Mouse (Mus musculus): Measurements from ENCODE around the gene Gm17416.

The Gm17416 gene

DNA sequence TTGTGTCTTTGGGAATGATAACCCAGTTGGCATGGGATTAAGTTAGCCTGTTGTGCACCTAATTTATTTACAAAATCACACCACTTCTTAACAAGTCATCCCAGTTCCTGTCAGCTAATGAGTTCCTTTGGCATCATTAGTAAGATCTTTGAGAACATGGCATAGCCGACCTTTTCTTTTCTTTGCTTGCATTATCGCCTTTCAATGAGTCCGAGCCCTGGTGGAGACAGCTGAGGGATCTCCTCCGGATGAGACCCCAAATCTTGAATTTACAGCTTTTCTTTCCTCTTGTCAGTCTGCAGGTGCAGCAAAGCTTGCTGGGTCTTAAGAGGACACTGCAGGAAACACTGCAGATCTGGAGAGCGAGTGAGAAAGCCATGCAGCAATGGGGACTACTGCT is at the start of gene Gm17416:
Gene Gm17416, plus strand, starts transcription at position 301 of the 400 bp plus-strand sequence.
- no peak for DNase-seq

DNA sequence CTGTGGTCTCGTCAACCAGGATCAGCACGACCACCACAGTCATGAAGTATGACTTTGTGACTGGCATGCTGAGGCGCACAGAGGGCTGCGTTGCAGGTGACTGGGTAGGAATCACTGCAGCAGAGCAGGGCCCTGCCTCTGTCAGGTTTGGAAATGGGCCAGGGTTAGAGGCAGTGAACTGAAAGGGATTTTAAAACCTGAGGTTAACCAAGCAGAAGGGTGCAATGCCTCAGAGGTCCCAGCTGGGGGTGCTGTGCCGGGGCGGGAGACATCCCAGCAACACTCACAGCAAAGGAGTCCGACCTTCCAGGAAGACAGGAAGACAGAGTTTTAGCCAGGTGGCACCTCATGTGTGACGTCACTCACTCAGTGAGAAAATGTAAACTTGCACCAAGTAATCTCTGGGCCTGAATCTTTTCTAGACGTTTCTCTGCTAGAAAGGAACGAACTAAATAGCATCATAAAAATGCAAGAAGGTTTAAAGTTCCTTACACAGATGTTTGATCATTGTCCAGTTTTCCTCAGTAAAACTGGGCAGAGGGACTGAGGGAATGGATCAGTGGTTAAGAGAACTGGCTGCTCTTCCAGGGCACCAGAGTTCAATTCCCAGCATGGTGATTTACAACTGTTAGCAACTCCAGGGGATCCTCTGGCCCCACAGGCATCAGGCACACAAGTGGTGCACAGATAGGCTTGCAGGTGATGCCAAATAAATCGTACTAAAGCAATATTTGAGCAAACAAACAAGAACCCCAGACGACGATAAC is 29.0 kb upstream of the Gm17416 start, which contains the start of gene Defb29:
Gene Defb29, minus strand, starts transcription at position 155 of the 767 bp plus-strand sequence.
- no peak for DNase-seq

DNA sequence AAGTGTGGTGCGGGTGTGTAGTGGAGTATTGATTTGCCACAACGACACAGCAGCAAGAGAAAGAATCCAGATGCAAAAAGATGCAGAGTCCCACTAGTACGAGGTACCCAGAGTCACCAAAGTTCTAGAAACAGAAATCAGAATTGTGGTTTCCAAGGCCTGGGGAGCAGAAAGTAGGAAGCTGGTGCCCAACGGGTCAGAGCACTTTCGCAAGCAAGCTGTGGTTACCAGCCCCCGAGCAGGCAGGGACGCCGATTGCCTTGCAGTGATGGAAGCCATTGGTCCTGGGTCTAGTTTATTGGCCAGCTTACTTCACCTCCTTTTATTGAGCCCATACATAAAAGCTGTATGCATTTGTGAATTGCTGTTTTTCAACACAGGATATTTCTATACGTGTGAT is 27.2 kb upstream of the Gm17416 start:
- no peak for DNase-seq

DNA sequence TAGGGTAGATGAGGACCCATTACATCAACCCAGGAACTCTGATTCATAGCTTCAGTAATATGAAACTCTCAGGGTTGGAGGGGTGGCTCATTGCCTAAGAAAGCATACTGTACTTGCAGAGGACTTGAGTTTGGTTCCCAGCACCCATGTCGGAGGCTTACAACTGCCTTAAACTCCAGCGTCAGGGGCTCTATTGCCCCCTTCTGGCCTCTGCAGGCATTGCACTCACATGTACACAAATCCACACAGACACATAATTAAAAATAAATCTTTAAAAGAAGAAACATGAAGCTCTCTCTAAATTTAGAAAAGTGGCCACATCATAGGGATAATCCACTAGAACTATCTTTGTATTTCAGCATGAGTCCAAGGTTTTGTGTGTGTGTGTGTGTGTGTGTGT is 26.2 kb upstream of the Gm17416 start:
- DNase-seq = no peak

DNA sequence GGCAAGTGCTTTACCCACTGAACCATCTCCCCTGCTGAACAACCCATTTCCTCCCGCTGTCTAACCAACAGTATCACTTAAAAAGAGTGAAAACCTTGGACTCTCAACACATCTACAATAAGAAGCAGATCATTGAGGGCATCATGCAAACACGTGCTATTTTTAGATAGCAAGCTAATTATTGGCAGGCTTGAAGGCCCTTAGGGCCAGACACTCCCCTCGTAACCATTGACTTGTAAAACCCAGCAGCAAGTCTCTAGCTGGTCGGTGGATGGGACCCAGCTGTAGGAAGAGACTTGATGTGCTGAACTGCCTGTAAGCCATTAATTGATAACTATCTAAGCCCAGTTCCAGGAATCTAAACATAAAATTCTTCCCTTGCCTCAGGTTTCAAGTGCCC is 25.7 kb upstream of the Gm17416 start:
- DNase-seq = no peak

DNA sequence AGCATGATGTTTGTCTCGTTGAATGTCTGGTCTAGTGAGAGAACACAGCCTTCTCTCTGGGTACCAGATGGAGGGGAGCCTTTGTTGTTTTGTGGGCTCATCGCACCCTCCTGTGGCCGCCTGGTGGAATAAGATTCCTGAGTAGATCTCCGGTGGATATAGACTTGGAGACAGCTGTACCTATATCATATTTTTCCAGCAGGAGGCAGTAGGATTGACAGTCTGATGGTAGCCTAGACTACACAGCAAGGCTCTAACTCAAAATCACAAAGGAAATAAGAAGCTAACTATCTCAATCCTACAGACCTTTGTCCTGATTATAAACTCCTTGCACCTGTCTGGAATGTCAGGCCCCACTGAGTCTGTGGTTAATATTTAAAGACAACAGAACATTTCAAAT is 24.4 kb upstream of the Gm17416 start:
- DNase-seq = peak; percentile 7

DNA sequence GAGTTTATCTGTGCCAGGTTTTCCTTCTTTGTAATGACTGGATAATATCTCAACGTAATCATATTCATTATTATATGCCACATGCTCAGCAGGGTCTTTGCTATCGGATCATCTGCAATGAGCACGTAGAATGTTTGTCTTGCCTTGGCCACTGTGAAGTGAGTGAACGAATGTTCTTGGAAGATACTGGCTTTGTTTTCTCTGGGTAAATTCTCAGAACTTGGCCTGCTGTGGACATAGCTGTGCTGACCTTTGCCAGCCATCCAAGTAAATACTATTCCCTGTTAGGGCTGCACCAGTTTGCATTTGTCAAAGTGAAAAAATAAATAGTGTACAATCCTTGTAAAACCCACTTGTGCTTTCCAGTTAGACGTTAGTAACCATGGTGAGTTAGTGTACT is 21.0 kb upstream of the Gm17416 start:
- no peak for DNase-seq

DNA sequence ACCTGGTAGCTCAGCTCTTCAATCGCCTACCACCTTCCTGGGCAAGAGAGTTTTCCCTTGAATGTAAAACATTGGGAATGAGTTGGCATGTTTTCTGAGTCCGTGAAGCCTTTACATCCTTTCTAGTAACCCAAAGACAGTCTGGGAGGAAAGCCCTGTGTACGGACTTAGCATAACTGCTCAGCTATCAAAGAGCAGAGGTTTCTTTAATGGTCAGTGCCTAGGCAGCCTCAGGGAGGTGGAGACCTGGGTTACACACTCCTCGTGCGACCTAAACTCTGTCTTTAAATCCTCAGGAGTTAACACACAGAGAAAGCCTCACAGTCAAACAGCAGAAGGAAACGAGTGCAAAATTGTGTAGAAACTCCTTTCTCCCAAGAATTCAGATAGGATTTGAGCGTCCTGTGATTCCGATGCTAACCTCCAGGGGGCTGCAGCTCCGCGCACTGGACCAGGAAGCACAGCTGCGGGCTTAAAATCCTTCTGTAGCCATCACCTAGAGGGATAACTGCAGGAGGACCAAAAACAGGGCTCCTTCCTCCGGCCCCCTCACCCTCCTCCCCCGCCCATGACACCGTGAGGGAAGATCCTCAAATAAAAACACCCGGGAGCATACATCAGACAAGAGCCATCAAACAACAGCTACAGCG is 15.2 kb upstream of the Gm17416 start:
- DNase-seq = peak; percentile 36

DNA sequence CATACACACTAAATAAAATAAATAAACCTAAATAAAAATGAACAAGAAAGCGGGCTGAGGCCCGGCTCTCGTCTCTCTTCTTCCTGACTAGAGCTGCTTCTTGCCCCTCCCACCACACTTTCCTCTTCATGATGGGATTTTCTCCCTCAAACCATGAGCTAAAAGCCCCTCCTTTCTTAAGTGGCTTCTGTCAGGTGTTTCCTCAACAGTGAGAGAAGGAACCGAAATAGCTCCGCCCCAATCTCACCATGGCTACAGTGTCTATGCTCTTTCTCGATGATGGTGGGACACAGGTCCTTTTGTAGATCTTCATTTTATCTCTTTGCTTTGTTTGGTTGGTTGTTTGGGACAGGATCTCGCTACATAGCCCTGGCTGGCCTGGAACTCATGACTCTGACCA is 12.5 kb upstream of the Gm17416 start:
- no peak for DNase-seq

DNA sequence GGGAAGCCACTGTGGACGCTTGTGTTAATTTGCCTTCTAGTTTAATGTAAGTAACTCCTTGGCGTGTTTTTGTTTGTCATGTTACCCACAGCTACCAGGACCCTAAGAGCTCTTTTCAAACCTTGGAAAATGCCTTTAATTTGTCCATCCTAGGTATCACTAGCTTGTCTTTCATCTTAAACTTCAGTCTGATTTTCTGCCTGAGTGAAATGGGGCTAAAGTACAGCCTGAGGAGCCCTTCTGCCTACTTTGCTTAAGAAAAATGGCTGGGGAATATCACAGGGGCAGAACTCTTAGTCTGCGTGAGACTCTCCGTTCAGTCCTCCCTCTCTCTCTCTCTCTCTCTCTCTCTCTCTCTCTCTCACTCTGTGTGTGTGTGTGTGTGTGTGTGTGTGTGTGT is 743 bp downstream of the Gm17416 start:
- DNase-seq = no peak

DNA sequence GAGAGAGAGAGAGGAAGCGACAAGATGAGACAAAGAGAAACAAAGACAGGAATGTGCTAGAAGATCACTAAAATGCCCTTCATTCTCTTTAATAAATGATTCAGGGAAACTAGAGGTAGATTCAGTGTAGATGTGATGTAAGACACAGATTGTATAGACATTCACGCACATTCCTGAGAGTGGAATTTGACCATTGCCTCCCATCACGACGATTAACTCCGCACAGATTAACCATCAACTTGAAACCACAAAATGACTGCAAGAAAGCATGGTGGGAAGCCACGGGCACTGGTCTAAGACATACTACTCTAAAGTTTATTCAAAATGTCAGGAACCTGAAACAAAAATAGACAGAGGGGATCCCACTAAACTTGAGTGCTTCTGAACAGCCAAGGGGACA is 1.2 kb downstream of the Gm17416 start:
- DNase-seq = no peak

DNA sequence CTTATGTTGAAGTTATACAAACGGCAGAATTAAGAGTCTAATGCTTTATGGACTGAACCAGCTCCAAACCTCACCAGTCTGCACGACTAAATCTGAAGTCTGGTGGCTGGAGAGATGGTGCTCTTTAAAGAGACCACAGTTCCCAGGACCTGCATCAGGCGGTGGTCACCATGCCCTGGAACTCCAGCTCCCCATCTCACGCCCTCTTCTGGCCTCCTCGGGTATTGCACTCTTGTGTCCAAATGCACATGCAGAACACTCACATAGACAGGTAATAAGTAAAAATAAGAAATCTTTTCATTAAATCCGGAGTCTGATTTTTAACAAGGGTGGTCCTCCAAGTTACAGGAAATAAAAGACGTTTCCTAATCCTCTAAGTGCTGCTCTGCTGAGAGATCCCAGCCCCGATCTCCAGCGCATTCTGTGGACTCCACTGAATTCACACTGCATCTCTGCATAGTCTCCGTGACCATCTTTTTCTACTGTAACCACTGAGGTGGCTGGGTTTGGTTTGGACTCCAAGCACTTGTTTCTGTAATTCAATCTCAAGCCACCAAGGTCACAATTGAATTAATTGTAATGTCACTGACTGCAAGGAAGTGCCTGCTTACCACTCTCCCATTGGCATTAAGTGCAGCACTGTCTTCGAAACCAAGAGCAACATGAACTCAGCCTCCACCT is 3.1 kb downstream of the Gm17416 start, which contains the start of gene Defb21:
Gene Defb21, plus strand, starts transcription at position 631 of the 681 bp plus-strand sequence.
- peak; percentile 13 for DNase-seq

DNA sequence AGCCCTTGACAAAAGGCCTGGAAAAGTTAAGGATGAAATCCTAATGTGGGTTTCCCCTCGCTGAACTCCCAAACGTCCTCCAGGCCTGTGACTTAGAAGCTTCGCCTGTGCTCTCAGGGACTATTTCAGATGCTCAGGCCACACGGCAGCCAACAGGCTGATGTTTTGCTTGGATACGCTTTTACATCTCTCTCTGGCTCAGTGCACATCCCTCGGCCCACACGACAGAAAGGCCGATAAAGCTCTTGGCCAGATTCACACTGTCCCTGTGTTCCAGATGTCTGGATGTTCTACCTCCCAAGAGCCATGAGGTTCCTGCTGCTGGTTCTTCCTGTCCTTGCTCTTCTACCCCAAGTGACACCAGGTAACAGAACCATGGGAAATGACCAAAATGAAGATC is 4.3 kb downstream of the Gm17416 start:
- DNase-seq = no peak

DNA sequence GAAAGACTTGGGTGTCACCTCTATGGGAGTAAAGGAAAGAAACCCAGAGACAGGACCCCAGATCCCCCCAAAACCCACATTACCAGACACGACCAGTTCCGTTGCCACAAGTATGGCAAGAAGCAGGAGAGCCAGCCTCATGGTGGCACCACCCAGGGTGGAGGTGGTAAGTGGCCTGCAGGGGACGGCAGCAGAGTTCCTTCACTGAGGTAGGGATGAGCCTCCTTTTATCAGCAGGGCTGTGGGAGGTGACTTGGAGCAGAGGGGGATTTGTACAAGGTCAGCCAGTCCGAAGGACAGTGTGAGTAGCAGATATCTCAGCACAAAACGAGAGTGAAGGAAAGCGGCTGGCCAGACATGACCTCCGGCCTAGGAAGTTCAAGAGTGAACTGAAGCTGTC is 11.0 kb downstream of the Gm17416 start, which contains the start of gene Defb19:
Gene Defb19, minus strand, starts transcription at position 206 of the 400 bp plus-strand sequence.
- DNase-seq = no peak

DNA sequence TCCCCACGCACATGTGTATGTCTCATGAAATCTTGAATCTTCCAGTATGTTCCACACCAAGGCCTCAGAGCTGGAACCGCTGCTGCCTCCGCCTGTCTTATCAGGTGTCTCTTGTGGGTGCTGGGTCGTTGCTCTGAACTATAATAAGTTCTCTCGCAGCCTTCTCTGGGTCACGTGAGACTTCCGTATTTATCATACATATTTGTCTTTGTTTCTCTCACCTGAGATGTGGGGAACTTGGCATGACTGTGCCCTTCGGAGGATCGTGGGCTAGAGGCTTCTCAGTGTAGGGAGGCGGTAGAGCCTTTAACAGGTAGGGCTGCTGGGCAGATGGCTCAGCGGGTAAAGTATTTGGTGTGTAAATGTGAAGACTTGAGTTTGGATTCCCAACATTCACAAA is 11.5 kb downstream of the Gm17416 start:
- no peak for DNase-seq

DNA sequence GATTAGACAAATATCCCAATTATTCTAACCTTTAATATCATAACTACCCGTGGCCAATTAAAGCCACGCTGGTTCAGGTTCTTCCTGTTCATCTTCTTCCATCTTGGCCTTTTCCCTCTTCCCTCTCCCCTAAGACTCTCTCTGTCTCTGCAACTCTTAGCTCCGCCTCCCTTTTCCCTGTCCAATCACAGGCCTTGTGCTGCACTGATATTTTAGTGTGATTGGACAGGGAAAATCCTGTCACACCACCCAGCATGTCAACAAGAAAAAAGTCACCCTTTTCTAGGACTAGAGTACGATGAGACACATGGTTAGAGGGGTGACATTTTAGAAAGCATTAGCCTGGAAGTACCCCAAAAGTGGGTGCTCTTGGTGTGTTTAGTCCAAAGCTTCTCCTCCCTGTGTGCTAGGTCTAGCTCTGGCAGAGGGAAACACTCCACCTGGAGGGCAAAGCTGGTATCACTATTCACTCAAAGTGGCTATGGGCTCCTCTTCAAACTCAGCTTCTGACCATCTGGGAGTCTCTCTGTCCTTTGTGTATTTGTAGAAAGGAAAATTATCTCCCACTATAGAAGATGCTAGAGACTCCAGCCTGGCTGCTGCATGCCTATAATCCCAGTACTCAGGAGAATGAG is 17.9 kb downstream of the Gm17416 start:
- DNase-seq = peak; percentile 13

DNA sequence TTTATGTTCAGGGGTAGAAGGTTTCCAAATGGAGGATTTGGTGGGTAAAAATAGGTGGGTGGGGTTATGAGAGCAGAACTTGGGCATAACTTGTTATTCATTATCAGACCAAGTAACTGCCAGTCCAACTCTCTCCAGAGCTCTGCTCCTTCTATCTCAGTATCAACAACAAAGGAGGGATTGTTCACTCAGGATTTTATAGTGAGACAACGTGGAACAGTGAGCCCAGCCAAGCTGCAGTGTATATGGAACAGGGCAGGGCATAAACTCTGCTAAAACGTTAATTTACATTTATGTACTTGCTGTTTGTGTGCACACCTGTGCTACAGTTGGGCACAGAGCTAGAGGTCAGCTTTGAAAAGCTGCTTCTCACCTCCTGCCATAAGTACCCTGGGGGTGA is 19.3 kb downstream of the Gm17416 start:
- no peak for DNase-seq

DNA sequence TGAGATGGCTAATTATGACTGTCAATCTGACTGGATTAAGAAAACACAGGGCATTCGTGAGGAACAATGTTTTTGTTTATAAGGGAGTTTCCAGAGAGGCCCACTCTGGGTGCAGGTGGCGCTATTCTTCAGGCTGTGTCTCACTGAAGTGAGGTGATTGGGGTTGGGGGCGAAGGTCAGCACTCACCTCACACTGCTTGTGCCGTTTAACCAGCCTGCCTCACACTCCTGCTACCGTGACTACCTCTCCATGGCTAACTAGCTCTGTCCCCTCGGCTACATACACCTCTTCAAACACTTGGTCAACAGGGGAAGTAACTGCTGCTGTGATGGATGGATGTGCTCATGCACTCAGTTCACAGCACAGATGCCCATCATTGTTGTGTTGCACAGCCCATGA is 19.9 kb downstream of the Gm17416 start:
- no peak for DNase-seq

DNA sequence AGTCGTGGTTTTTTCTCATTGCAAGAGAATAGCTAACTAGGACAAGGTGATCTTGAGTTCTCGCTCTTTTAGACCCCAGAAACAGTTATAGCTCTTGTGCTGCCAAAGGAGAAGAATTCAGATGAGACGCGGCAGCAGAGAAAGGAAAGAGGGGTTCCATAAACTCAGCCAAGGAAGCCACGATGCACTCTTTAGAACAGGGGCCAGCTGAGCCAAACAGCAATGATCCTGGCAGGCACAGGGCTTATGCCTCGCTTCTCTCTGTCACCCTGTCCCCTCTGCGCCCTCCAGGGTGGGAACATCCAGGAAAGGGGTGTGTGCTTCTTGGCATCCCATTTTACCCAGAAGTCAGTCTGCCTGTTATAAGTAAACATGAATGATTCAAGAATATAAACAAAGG is 30.2 kb downstream of the Gm17416 start, which contains the start of gene Defb45:
Gene Defb45, minus strand, starts transcription at position 101 of the 400 bp plus-strand sequence.
- no peak for DNase-seq

DNA sequence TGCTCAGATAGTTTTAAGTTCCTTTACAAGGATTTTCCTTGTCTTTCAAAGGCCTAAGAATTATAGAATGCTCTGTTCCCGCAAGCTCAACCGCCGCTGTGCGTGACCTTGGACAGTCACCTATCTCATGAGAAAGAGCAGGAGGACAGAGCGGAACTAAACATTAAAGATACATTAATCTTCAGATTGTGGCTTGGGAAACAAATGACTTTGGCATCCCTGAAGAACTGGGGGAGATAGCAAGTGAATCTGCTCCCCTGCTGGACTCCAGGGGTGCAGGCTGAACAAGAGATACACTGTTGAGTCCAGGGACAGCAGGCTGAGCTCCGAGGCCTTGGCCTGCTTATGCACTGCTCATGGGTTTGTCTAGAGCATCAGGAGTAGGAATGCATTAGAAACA is 30.9 kb downstream of the Gm17416 start:
- no peak for DNase-seq

DNA sequence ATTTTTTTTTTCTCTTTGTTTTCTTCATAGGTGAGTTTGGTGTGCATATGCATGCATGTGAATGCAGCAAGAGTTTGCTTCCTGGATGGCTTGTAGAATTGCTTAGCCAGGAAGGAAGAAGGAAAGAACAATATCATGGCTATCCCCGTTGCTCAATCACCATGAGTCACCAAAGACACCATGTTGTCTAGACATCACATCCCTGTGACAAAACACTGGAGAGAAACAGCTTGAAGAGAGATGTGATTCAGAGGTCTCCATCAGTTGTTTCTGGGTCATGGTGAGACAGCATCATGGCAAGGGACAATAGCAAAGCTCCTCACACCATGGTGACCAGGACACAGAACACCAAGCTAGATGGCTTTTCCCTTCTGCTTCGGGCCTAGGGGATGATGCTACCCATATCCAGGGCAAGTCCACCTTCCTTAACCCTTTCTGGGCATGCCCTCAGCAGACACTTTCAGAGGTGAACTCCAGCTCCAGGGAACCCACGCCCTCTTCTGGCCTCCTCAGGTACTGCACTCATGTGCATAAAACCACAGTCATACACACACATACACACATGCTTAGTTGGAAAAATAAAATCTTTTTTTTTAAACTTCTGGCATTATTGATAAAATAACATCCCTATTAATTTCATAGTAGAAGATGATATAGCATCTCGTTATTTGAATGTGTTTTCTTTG is 32.3 kb downstream of the Gm17416 start:
- DNase-seq = no peak

DNA sequence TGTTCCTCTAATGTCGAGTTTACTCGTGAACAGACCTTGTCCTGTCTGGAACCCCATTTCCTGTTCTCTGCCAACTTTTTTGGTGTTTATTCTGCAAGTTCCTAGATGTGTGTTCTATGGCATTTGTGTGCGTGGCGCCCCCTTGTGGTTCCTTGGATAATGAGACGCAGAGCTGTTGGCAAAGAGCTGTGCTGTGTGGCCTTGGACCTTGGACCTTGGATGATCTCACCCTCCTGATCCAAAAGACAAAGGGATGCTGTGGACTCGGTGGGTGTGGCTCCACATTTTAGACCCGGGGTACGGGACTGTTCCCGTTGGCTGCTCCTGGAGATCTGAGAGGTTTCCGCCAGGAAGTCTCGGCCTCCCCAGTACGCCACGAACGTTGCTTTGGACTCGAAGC is 34.9 kb downstream of the Gm17416 start, which contains the start of gene Defb36:
Gene Defb36, plus strand, starts transcription at position 271 of the 400 bp plus-strand sequence.
- DNase-seq = peak; percentile 25

Measured in thymus, postnatal 14 days (tissue).